ENCODE assay signal across 2 mouse cellular contexts in the genomic region with DNA sequence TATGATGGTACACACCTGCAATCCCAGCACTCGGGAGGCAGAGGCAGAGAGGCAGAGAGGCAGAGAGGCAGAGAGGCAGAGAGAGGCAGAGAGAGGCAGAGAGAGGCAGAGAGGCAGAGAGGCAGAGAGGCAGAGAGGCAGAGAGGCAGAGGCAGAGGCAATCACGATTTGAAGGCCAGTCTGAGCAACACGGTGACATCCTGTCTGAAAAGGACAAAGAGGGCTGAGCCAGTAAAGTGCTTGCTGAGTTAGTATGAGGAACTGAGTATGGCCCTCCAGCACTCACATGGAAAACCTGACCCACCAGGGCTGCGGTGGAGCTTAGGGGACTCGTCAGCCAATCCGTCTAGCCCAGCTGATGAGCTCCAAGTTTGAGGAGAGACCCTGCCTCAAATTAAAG. TPM values are rescaled to one million over a fixed set of nuclear protein-coding genes. Genes with fewer than 3 reads are reported as not detected.
"Had no signal": no experiment of that assay in that cellular context is flagged by ENCODE, and none has a peak within 500 bp of the region (broad histone marks: within the 10 kb centered on the region; RNA-seq: fewer than 3 reads in every experiment).

No protein-coding gene starts in this region.

RNA-seq across cellular contexts. Expression of gene Aunip, which starts 11.8 kb away (rescaled TPM):
- total RNA-seq: gastrocnemius, adult 2 months; gastrocnemius, postnatal 25 days had no signal
